Comparison of ENCODE assay signal across 9 mouse cellular contexts in the genomic region with DNA sequence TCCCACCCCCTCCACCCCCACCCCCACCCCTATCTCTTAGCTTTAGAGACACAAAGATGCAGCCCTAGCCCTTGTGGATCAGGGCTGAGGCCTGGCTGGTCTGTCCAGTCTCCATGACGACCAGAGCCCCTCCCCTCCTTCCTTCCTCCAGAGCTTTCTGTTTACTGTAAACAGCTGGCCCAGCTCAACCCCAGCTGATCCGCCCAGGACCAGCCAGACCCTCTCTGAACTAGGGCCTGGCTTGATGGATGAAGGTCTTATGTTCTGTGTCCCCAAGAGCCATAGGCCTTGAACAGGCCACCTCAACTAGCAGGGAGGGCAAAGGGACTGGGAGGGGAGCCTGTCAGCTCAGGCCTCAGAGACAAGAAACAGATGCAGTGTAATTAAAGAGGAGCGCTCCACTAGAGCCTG. TPM values are rescaled to one million over a fixed set of nuclear protein-coding genes. Genes with fewer than 3 reads are reported as not detected.
A peak's percentile ranks its signal among the peaks of the same experiment; 100 is the strongest.
DNase-seq lines count a peak whose midpoint lies in the region.
"Had no signal": no experiment of that assay in that cellular context is flagged by ENCODE, and none has a peak within 500 bp of the region (broad histone marks: within the 10 kb centered on the region; RNA-seq: fewer than 3 reads in every experiment).

No protein-coding gene starts in this region.

- intact Hi-C loops in left cerebral cortex, postnatal 25 days (cut with DNase I) = loop anchor here (5.0 kb wide), 1 partner anchor 217 kb away; no protein-coding TSS in a partner anchor

- H3K4me3 ChIP-seq in embryonic facial prominence, embryonic 10.5 days = no peak overlapping the region

- peaks cover 55% of the 10 kb centered on the region for H3K4me1 ChIP-seq in embryonic facial prominence, embryonic 10.5 days

- 15% methylated on average over 3 of the region's 3 CpGs for WGBS in embryonic facial prominence, embryonic 10.5 days

- H3K9me3 ChIP-seq in embryonic facial prominence, embryonic 10.5 days = no peaks in the 10 kb centered on the region

- peak; percentile 88 for DNase-seq in R1 (ENCODE audit: low read depth, low spot score)
- DNase-seq in embryonic facial prominence, embryonic 10.5 days (ENCODE audit: low spot score) = peak; percentile 75
- DNase-seq in kidney, adult 8-10 months = peak; percentile 69 to 78
- peak; percentile 92 for DNase-seq in lung, postnatal 10 days
- no peak for DNase-seq in left cerebral cortex, adult 9 months (ENCODE audit: low spot score in 2 of 2)
- DNase-seq in spleen, postnatal 10 days (ENCODE audit: low spot score in 2 of 2) = no peak
- DNase-seq in left cerebral cortex, postnatal 25 days (ENCODE audit: low spot score in 2 of 2) = no peak
- DNase-seq in layer of hippocampus, postnatal 25 days (ENCODE audit: extremely low spot score in 1 of 2, low spot score in 1 of 2) = no peak

- peak overlapping the region; percentile 55 for H3K27ac ChIP-seq in embryonic facial prominence, embryonic 10.5 days (replicated peaks)
- H3K27ac ChIP-seq: macrophage had no signal

- H3K36me3 ChIP-seq in embryonic facial prominence, embryonic 10.5 days (replicated peaks) = peaks cover 10% of the 10 kb centered on the region

- H3K27me3 ChIP-seq in embryonic facial prominence, embryonic 10.5 days (replicated peaks; ENCODE audit: low read depth, poor library complexity, severe bottlenecking) = no peaks in the 10 kb centered on the region

RNA-seq across cellular contexts. Expression of gene Vps18, which starts 16.3 kb away (rescaled TPM):
- polyA plus RNA-seq in embryonic facial prominence, embryonic 10.5 days (2016; fragmentation: Nextera tagmentation; extraction: Ambion mirVana) = 23.1 and 25.1 TPM in 2 replicates
- 10 to 100 TPM; 48.4 to 48.9 TPM for total RNA-seq in left cerebral cortex, postnatal 25 days (2021)
- 10 to 100 TPM; 37.5 to 43.9 TPM for total RNA-seq in layer of hippocampus, postnatal 25 days (2021)

RNA-seq across cellular contexts. Expression of gene Dll4, which starts 20.8 kb away (rescaled TPM):
- 4.4 and 4.6 TPM in 2 replicates for polyA plus RNA-seq in embryonic facial prominence, embryonic 10.5 days (2016; fragmentation: Nextera tagmentation; extraction: Ambion mirVana)
- total RNA-seq in left cerebral cortex, postnatal 25 days (2021) = 1 to 10 TPM; 2.3 to 4.0 TPM
- 1 to 10 TPM; 3.0 to 5.2 TPM for total RNA-seq in layer of hippocampus, postnatal 25 days (2021)
- polyA plus RNA-seq: macrophage had no signal

RNA-seq across cellular contexts. Expression of gene Rhov, which starts 33.7 kb away (rescaled TPM):
- polyA plus RNA-seq in embryonic facial prominence, embryonic 10.5 days (2016; fragmentation: Nextera tagmentation; extraction: Ambion mirVana) = 0.74 and 2.5 TPM in 2 replicates
- 1 to 10 TPM; 7.9 to 9.0 TPM for total RNA-seq in left cerebral cortex, postnatal 25 days (2021)
- total RNA-seq in layer of hippocampus, postnatal 25 days (2021) = 1 to 10 TPM; 6.3 to 6.9 TPM

RNA-seq across cellular contexts. Expression of gene Chac1, which starts 46.2 kb away (rescaled TPM):
- polyA plus RNA-seq in embryonic facial prominence, embryonic 10.5 days (2016; fragmentation: Nextera tagmentation; extraction: Ambion mirVana) = 0.90 and 1.1 TPM in 2 replicates
- 1 to 10 TPM; 9.6 to 9.8 TPM for total RNA-seq in left cerebral cortex, postnatal 25 days (2021)
- total RNA-seq in layer of hippocampus, postnatal 25 days (2021) = 1 to 10 TPM; 6.4 to 7.1 TPM

Comparison
In these comparisons a context has a peak if more than half of its experiments do, and no peak if none do; other contexts are left out.
1. DNase-seq: peak in R1 (single experiment), embryonic facial prominence, embryonic 10.5 days (single experiment), kidney, adult 8-10 months (2 of 2) and lung, postnatal 10 days (single experiment); none in left cerebral cortex, adult 9 months (0 of 2), spleen, postnatal 10 days (0 of 2), left cerebral cortex, postnatal 25 days (0 of 2) and layer of hippocampus, postnatal 25 days (0 of 2).